Mouse (Mus musculus) E14TG2a.4 (cell line): ENCODE results near the gene Serping1.
A peak's percentile ranks its signal among the peaks of the same experiment; 100 is the strongest.

ENCODE experiments used
- H3K27me3 ChIP-seq: 2 replicates; pipeline ENCODE4 v1.6.1; 2014; ENCODE audit warnings: low read length, control low read depth; ENCODE audit not compliant: insufficient read depth
- H3K36me3 ChIP-seq: 2 replicates; pipeline ENCODE4 v1.6.1; 2014; ENCODE audit warnings: low read length, control low read depth; ENCODE audit not compliant: insufficient read depth
- H3K4me1 ChIP-seq: replicated peaks from 2 replicates; pipeline ENCODE4 v1.6.1; 2014; ENCODE audit warnings: low read depth, low read length, control low read depth
- H3K4me3 ChIP-seq: replicated peaks from 2 replicates; pipeline ENCODE4 v1.5.1; 2014; ENCODE audit warnings: mild to moderate bottlenecking, low read length
- H3K9me3 ChIP-seq: 2 replicates; pipeline ENCODE4 v1.6.1; 2014; ENCODE audit warnings: low read length, control low read depth
- CTCF ChIP-seq: conservative IDR thresholded peaks from 2 replicates; pipeline ENCODE4 v1.5.1; 2014; ENCODE audit warnings: low read length
- NANOG ChIP-seq: IDR thresholded peaks from 2 replicates; pipeline ENCODE4 v1.6.1; 2014; ENCODE audit warnings: borderline replicate concordance, low read length, mixed read lengths
- POU5F1 ChIP-seq: IDR thresholded peaks from 2 replicates; pipeline ENCODE4 v1.6.1; 2014; ENCODE audit warnings: low read length, borderline replicate concordance

Gene Serping1

GRCm38 (mm10) chr2:84773195-84773594 lies 2.0 kb downstream of the Serping1 start:
- Histone ChIP-seq H3K27me3 (peaks cover 26% of the 10 kb centered on the region), H3K4me3 (no peak overlapping the region), H3K4me1 (peaks cover 29% of the 10 kb centered on the region), H3K36me3 (peaks cover 3% of the 10 kb centered on the region; the same call in 1 of the 2 replicates), H3K9me3 (no peaks in the 10 kb centered on the region)
- TF ChIP-seq NANOG (no peak), CTCF (no peak), POU5F1 (no peak)

- H3K4me1 ChIP-seq = peaks cover 29% of the 10 kb centered on the region
- H3K27me3 ChIP-seq = peaks cover 28% of the 10 kb centered on the region
- H3K36me3 ChIP-seq = peaks cover 3% of the 10 kb centered on the region; the same call in 1 of the 2 replicates
- H3K9me3 ChIP-seq = no peaks in the 10 kb centered on the region
- TF ChIP-seq POU5F1 (no peak), CTCF (no peak), NANOG (no peak)
- no peak overlapping the region for H3K4me3 ChIP-seq
Observed at GRCm38 (mm10) chr2:84772454-84772853, 2.8 kb downstream of the Serping1 start.

- no peak overlapping the region for H3K4me3 ChIP-seq
- TF ChIP-seq CTCF (no peak), NANOG (no peak), POU5F1 (no peak)
- no peaks in the 10 kb centered on the region for H3K9me3 ChIP-seq
- peaks cover 13% of the 10 kb centered on the region for H3K36me3 ChIP-seq
- peaks cover 36% of the 10 kb centered on the region for H3K27me3 ChIP-seq
- H3K4me1 ChIP-seq = peaks cover 18% of the 10 kb centered on the region
Observed at GRCm38 (mm10) chr2:84770501-84770900, 4.7 kb downstream of the Serping1 start.

GRCm38 (mm10) chr2:84762818-84763217 lies 12.4 kb downstream of the Serping1 start:
- Histone ChIP-seq H3K36me3 (peaks cover 16% of the 10 kb centered on the region; the same call in 1 of the 2 replicates), H3K9me3 (no peaks in the 10 kb centered on the region), H3K4me1 (peaks cover 33% of the 10 kb centered on the region), H3K27me3 (peaks cover 25% of the 10 kb centered on the region), H3K4me3 (no peak overlapping the region)
- TF ChIP-seq POU5F1 (no peak), NANOG (no peak), CTCF (no peak)

- peaks cover 16% of the 10 kb centered on the region; the same call in 1 of the 2 replicates for H3K36me3 ChIP-seq
- peaks cover 38% of the 10 kb centered on the region for H3K4me1 ChIP-seq
- no peak overlapping the region for H3K4me3 ChIP-seq
- no peak for TF ChIP-seq CTCF
- peak; percentile 99 for TF ChIP-seq NANOG
- TF ChIP-seq POU5F1 = peak; percentile 87; the same call in 1 of the 2 replicates
- no peaks in the 10 kb centered on the region for H3K9me3 ChIP-seq
- peaks cover 22% of the 10 kb centered on the region for H3K27me3 ChIP-seq
Observed at GRCm38 (mm10) chr2:84762295-84762694, 12.9 kb downstream of the Serping1 start.

GRCm38 (mm10) chr2:84761840-84762239 lies 13.4 kb downstream of the Serping1 start:
- Histone ChIP-seq H3K36me3 (peaks cover 15% of the 10 kb centered on the region; the same call in 1 of the 2 replicates), H3K27me3 (peaks cover 19% of the 10 kb centered on the region), H3K4me1 (peaks cover 42% of the 10 kb centered on the region), H3K9me3 (no peaks in the 10 kb centered on the region), H3K4me3 (no peak overlapping the region)
- TF ChIP-seq NANOG (no peak), POU5F1 (no peak), CTCF (no peak)

GRCm38 (mm10) chr2:84761309-84761708 lies 13.9 kb downstream of the Serping1 start:
- Histone ChIP-seq H3K27me3 (peaks cover 16% of the 10 kb centered on the region), H3K4me1 (peaks cover 48% of the 10 kb centered on the region), H3K4me3 (no peak overlapping the region), H3K36me3 (peaks cover 10% of the 10 kb centered on the region; the same call in 1 of the 2 replicates), H3K9me3 (no peaks in the 10 kb centered on the region)
- TF ChIP-seq CTCF = no peak

GRCm38 (mm10) chr2:84760777-84761176 lies 14.5 kb downstream of the Serping1 start:
- peaks cover 8% of the 10 kb centered on the region; the same call in 1 of the 2 replicates for H3K36me3 ChIP-seq
- H3K4me1 ChIP-seq = peaks cover 53% of the 10 kb centered on the region
- no peak overlapping the region for H3K4me3 ChIP-seq
- no peaks in the 10 kb centered on the region for H3K9me3 ChIP-seq
- TF ChIP-seq NANOG = no peak
- H3K27me3 ChIP-seq = peaks cover 16% of the 10 kb centered on the region

GRCm38 (mm10) chr2:84758542-84759127 lies 16.6 kb downstream of the Serping1 start:
- no peak overlapping the region for H3K4me3 ChIP-seq
- no peak for TF ChIP-seq NANOG
- peak; percentile 30 for TF ChIP-seq CTCF
- H3K27me3 ChIP-seq = 0 out of 2 replicates have a peak, but pooled peaks cover 6% of the 10 kb centered on the region
- H3K36me3 ChIP-seq = no peaks in the 10 kb centered on the region
- peaks cover 53% of the 10 kb centered on the region for H3K4me1 ChIP-seq
- H3K9me3 ChIP-seq = no peaks in the 10 kb centered on the region
